Mouse (Mus musculus) embryo, embryonic 9.5 days (tissue): ENCODE measurements at regions not wholly inside any gene's neighbourhood (a gene's known extent, or its start where the extent isn't known, plus 50 kb on each side); places are given as distances from the start of the nearest gene placed in this dataset.

ENCODE experiments used
- DNase-seq: peaks from one replicate; pipeline ENCODE4 v3.0.0-alpha.2; 2017; ENCODE audit errors: extremely low spot score

DNA sequence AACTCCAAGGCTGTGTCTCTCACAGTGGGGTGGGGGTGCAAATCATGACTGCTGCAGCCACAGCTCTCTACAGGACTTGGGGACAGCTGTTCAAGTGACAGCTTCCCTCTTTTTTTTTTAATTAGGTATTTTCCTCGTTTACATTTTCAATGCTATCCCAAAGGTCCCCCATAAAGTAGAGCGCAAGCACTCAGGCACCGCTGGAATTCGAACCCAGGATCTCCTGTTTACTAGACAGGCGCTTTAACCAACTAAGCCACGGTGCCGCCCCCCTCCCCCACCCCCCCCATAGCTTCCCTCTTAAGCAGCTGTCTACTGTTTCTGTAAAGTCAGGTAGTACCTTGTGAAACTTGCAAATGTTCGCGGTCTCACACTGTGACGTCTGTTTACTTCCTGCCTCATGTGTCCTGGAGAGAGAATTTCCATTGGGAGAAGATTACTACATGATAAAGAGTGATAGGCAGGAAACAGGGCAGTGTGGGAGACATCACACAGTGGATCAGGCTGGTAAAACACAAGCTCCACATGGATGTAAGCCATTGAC lies 324.7 kb downstream of the 1700129C05Rik start:
- DNase-seq: no peak

DNA sequence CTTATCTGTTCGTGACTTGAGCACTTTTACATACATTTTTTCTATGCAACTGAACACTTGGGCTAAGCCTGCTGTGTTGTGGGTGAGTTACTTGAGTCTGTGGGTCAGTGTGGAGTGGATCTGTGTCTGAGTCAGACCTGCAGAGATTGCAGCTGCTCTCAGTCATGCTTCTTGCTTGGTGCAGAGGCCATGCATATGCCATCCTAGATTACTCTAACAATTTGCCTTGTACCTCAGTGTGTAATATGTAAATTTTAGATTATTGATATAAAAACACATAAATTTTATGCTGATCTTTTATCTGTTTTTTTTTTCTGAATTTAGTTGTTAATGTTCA lies 326.2 kb downstream of the 1700129C05Rik start:
- no peak for DNase-seq

DNA sequence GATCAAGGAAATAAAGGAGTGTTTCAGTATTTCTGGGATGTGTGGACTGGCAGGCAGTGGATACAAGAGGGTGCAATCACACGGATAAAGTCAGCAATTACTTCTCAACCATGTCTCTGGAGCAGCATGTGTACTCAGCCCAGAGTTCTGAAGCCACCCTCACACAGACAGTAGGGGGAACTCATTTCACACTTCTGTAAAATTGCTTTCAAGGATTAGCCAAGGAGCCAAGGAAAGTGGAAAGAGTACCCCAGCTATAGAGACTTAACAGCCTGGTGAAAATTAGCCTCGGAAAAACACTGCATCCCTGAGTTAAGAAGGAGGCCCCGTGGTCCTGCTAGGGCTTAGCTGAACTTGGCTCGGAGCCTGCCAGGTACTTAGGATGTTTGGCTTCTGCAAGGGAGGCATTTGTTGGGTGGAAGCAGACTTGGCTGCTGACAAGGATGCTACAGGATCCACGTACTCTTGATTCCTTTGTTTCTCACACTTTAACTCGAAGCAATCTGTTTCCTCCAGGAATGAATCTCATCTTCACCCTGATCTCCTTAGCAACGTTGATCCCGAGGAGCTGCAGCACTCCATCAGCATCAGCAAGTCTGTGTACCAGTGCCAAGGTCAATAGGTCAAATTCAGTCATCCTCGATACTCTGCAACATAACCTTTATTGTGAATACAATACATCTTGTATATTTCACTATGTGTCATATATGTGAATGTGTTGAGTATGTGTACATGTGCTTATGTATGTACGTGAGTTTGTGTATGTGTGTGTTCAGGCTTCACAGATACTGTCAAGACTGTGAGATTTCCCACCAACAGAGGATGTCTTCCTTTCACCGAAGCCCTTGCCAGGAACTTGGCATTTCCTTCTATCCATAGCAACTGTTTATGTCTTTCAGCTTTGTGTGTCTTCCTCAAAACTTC lies 326.8 kb downstream of the 1700129C05Rik start:
- DNase-seq: no peak

DNA sequence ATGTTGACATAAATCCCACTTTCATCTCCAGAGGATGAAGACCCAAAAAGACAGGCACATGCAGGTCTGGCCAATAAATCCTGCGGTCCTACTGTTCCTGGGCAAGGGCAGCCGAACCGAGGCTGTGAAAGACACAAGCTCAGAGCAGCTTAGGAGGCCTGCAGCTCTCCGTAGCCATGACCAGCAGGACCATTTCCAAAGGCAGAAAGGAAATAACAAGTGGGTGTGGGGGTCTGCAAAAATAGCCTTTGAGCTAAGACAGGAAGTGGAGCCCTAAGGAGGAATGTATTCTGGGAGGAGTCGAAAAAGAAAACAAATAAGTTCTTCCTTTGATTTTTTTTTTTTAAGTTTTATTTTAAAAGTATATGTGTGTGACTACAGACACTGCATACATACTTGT lies 330.1 kb downstream of the 1700129C05Rik start:
- no peak for DNase-seq

DNA sequence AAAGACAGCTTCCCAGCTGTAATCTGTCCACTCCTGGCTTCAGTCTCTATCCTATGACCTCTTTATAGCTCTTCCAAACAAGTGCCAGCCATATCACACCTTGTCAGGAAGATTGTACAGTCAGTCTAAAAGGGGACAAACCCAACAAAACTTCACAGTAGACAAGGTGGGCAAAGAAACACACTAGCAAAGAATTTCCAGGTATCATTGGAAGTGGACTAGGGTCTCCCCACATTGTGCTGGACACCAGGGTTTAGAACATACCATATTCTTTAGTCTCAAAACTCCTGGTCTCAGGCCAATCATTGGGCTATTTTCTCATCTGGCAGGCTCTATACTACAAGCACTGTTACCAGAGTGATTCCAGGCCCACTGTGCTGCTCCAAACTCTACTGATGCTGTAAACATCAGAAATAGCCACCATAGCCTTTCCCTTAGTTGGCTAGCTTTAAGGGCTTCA lies 341.3 kb downstream of the 1700129C05Rik start:
- DNase-seq: no peak

DNA sequence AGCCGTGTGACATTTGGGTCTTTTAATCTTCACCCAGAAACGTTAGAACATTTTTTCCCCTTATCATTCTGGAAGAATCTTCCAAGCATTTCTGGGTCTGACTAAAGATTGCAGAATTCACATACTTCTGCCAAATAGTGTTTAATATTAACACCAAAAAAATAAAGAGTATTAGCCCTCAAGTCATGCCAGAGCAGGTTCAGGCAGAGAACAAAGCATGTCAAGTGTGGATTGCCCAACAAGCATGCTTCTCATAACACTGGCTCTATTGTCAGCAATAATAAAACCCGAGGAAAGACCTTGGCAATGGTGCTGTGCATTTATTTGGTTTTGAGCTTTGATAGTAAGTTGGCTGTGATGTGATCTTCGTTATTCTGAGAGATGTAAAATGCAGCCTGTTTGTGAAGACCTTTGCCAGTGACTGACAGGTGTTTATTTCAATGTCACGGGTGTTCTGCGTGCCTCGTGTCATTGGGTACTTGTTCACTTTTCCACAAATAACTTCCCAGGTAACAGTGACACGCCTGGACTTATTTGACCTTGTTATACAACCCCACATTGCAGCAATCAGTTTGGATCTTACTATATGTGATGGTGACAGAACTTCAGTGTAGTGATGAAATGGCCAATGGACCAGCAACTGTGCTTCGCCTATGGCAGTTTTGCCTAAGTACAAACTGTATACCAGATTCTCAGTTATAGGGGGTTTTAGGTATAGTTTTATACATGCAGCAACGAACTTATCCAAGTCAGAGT lies 354.3 kb downstream of the 1700129C05Rik start:
- DNase-seq: no peak

DNA sequence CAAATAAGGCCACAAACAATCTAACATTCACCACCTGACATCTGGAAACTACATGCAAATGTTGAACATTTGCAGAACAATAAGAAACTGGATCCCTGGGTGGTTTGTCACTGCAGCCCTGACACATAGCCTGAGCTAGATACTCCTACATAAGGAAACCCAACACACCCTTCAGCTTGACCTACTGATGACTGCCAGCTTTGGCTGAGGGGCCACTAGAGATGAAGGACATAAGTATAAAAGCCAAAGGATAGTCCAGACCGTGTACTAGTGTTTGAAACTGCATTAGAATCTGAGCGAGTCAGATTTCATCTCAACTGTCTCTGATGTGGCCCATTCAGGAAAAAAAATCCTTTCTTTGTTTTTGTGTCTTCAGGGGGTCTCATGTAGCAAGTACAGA lies 355.1 kb downstream of the 1700129C05Rik start:
- DNase-seq: no peak

DNA sequence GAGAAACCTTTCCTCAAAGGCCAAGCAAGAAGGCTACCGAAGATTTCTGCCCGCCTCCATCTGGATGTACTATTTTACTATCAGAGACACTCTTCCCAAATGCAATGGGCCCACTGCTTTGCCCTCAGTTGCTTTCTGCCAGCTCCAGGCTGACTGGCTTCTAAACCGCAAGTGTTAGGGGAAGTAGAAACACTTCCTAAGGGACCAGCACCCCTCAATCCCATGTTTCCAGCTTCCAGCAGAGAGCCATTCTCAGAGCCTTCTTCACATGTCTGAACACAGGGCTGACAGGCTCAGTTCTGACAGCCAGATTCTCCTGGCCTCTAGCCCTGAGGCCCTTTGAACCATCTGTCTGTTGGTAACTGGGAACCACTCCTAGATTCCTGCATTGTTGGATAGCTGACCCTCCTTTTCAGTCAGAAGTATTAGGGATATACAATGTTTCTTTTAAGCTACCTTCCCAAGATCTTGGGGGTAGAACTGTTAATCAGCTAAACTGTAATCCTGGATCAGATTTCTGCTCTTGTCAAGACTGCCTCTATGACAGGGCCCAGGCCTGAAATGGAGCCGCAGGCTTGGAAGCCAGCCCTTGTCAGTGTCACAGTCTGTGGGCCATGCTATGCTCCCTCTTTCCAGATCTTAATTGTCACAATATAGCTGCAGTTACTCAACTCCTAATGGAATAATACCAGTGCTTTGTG lies 355.8 kb downstream of the 1700129C05Rik start:
- DNase-seq: no peak

DNA sequence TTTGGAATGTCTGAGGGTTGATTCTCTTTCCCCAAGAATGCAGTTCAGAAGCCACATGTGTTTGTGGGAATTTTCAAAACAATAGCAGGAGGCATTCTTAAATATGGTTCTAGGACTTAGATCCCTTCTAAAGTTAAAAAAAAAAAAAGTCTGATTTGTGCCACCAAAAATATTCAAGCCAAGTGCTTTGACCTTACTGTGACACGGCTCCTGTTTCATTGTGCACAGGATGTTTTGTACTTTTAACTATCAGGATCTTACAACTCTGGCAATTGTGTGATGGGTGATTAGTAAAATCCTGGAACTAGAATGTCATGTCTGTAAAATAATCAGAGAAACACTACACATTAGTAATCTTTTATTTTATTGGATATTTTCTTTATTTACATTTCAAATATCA lies 359.5 kb downstream of the 1700129C05Rik start:
- DNase-seq: no peak

DNA sequence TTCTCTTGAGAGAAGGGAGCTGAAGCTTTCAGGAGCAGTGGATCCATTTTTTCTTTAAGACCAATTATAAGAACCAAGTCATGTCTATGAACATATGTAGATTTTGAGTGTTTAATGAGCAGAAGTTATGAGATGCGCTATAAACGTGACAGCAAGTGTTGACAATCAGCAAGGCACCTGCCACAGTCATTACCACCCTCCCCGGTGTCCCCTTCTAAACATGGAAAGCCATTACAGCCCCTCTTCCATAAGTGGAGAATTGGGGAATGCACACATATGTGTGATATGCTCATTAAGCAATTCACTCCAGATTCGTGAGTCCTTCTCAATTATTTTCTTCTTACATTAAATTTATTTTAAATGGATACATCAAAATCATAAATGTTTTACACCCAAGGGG lies 362.4 kb downstream of the 1700129C05Rik start:
- no peak for DNase-seq

DNA sequence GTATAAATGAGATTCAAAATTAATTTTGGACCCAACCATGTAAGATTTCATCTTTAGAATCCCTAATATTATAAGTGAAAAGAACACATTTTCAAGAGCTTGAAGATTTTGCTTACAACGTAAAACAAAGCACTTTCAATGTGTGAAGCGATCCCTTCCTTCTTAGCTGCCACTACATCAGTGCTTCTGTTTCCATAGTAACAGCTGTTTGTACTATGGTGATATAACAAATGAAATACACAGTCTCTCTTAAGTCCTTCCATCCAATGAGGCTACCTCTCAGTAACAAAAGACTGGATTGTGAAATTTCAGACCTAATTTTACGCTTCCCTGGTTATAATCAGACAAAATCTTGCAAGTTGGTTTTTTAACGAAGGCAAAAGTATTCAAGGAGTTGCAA lies 364.0 kb downstream of the 1700129C05Rik start:
- DNase-seq: no peak

DNA sequence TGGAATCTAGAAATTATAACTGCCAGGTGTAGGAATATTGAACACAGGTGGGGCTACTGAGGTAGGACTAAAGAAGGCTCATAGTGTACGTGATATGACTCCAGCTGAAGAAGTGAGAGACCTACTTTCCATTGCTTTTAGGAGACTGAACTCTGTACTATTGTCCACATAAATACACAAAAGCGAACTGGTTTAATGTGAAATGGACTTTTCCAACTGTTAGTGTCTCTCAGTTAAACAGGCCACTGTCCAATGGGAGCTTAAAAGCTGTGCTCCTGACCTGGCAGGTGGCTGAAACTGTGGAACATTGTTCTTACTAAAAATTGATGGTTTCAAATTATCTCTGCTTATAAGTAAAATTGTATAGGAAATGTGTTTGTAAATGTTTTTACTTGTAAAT lies 381.4 kb downstream of the 1700129C05Rik start:
- no peak for DNase-seq

DNA sequence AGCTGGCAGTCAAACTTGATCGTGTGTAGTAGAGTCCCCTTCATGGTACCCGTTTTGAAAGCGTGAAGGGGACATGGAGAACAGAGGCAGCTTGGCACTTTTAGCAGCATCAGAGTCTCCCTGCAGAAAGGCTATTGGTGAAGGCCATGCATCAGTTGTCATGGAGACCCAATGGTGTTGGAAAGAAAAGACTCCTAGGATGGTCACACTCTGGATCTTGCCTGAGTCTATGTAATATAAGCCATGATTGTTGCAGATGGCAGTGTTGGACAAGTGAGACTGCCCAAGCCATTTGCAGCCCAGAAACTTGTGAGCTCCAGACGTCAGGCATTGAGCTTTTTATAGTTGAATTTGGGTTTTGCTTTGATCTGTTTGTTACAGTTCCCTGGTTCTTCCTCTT lies 382.9 kb downstream of the 1700129C05Rik start:
- DNase-seq: no peak

DNA sequence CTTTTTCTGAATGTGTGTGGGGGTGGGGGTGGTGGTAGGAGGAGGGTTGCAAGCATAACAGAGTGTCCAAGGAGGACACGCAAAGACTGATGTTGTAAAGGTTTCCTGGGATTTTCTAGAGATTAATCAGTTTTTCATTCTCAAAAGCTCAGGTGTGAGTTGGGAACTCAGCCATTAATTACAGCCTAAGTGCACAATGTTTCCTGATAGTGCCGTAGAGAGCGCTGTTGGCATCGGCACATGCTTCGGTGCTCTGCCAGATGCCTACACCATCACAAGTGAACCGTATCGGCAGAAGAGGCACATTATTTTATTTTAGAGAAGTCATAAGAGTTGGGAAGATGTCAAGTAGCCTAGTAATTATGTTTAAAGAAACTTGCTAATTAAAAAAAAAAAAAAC lies 388.9 kb downstream of the 1700129C05Rik start:
- DNase-seq: no peak

DNA sequence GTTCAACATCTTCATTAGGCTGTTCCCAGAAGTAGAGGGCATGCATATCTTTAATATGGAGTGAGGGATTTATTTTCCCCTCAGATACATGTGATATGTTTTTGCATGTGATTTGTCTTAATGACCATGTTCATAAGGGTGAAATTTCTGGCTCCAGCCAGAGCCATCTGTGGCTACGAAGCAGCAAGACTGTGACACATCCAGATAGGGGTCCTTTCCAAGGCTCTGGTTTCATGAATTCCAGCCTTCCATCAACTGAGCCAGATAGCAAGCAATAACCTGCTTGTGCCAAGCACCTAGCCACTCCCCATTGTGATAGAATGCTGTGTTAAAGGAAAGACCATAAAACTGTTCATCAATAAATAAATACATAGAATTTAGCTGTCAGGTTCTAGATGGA lies 389.6 kb downstream of the 1700129C05Rik start:
- no peak for DNase-seq

DNA sequence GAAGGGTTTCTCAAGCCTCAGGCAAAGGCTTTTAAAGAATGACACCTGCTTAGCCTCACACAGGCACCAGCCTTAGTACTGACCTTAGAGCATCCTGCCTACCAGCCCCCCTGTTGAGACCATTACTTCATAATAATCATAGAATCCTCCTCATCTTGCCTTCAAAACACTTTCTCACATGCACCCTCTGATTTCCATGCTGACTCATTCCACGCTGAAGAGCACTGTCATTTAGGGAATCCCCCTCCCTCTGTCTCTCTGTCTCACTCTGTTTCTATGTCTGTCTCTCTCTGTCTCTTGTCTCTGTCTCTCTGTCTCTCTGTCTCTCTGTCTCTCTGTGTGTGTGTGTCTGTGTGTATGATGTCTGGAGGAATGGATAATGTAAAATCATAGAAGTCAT lies 416.3 kb downstream of the 1700129C05Rik start:
- DNase-seq: no peak

DNA sequence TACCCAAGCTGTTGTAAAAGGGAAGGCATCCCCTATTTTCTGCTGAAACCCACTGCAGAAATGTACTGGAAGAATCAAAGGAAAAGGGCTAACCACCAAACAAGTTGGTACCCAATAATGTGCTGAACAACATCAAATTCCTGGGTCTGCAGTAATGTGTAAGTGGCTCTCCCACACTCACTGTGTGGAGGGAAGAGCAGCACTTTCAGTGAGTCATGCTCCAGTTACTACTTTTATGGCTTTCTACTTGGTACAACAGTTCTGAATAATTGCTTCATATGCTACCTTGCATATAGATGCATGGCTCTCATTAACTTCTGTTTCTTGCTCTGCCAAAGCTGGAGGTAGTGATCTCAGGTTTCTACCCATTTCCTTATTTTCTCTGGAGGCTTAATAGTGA lies 427.8 kb downstream of the 1700129C05Rik start:
- DNase-seq: no peak

DNA sequence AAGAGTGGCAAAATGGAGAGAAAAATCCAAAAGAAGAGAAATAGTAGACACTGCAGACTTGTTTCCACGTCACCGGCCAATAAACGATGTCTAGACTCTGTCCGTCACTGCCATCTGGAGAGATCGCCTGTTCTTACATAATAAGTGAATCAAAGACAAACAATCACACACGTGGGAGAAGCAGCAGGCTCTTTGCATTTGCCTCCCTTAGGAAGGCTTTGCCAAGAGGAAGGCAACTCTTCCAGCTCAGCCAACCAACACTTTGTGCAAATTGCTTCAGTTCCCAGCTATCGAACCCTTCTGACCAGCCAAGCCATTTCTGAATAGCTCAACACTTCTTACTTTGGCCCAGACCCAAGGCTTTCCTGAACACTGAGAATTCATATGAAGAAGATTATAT lies 432.8 kb downstream of the 1700129C05Rik start:
- DNase-seq: no peak

DNA sequence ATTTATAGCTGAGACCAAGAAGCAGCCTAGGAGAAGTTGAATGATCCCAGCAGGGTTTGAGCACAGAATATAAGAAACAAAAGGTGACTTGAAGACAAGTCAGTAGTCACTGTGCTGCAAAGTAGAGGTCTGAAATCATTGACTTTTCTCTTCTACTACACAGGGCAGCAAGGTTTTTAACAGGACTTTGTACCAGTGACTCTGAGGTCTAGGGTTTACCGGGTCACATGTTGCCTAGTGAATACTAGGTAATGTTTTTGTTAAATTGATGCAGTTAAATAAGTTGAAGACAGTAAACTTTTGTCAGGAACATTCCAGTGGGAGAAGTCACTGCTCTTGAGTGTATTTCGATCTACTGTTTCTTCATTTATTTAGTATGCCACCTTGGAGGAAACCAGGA lies 433.4 kb downstream of the 1700129C05Rik start:
- DNase-seq: no peak

DNA sequence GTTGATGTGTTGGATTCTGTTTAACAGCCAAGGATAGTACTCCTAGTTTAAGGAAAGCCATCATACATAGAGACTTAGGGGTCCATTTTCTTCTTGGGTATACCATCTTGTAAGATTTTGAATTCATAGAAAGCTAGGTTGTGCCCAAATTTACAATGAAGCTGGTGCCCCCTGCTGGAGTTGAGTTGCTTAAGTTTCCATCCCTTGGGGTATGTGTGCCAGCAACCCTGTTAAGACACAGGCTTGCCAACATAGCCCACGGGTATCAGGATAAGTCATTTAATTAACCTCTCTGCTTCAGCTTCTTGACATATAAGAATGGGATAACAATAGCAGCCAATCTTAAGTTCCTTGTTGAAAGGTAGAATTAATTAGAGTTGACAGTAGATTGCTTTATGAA lies 440.9 kb downstream of the 1700129C05Rik start:
- DNase-seq: peak; percentile 52

DNA sequence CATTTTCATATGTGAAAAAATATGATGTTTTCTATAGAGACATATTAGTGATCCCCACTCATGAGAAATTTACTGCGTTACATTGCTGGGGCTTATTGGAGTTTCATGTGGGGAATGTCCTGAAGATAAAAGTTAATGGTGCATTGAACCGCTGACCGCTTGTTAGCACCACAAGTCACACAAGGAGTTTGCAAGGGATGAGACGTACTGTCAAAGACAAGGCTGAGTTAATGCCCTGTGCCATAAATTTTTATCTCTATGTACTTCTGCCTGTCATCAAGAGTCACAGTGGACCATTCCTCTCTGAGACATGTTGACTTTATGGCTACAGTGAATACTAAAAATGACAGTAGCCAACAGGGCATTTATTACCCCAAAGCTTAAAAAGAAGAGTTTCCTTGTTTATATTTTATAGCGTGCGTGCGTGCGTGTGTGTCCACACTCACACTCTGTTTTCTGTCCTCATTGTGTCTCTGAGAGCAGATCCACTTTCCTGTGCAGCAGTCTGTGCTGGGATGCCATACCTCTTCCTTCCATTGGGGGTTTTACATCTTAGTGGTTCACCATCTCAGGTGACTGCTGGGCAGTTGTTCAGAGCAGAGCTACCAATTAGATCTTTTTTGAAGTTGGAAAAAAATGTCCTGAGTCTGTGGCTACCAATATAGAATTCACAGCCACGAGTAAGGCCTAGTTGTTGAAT lies 451.4 kb downstream of the 1700129C05Rik start:
- no peak for DNase-seq

DNA sequence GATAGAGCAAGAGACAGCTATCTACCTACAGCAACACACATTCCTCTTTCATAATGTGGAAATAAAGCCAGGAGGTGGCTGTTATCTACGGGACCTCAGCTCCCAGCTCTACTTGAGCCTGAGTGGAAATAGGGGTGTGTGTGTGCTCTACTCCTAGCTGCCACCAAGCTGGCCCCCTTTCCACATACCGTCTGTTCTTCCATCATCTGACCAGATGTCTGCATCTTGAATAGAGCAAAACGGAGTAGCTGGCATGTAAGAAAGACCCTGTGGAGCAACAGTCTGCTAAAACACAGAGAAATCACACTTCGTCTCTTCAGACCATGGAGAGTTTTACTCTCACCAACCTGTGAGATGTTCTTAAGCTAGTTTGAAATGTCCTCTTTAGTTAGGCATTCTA lies 454.9 kb downstream of the 1700129C05Rik start:
- no peak for DNase-seq
